Mouse (Mus musculus): ENCODE results near the gene Cacna1c. TPM values are rescaled to one million over a fixed set of nuclear protein-coding genes. Genes with fewer than 3 reads are reported as not detected.

Gene Cacna1c
- polyA plus RNA-seq, 1 experiment from 2014 or later = 4.8 TPM

DNA sequence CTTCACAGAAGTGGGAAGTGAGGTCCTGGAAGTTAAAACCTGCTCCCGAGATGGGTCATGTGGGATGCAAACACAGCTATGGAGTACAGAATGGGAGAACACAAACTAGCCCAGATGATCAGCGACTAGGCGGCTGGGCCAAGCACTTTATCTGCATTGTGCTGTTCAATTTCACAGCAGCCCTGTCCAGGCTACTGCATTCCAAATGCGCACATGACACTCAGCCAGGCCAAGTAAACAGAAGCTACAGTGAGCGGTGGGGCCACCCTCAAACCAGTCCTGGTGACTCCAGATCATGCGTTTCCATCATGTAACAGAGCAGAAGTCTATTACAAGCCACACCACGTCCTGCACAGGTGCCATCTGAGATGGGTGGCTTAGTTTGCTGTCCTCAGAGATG, 376.6 kb downstream of the Cacna1c start:
- H3K4me3 ChIP-seq (ENCODE audit: low read depth, low read length) = no peak overlapping the region
- no peak overlapping the region for H3K27ac ChIP-seq (ENCODE audit: low read length)
- peaks cover 5% of the 10 kb centered on the region; the same call in 1 of the 2 replicates for H3K4me1 ChIP-seq (ENCODE audit: insufficient read depth, low read depth, low read length)
- TF ChIP-seq EP300 (IDR thresholded peaks at IDR 0.05) (no peak), CTCF (IDR thresholded peaks at IDR 0.05) (no peak)
- no peak overlapping the region for H3K9ac ChIP-seq (replicated peaks; ENCODE audit: low read depth)
- no peaks in the 10 kb centered on the region for H3K27me3 ChIP-seq (replicated peaks; ENCODE audit: insufficient read depth, low read length)
- no peaks in the 10 kb centered on the region for H3K36me3 ChIP-seq (ENCODE audit: insufficient read depth, low read length)
- no peak overlapping the region for H3K4me2 ChIP-seq (replicated peaks; ENCODE audit: low read depth, low read length)
- no peak for ATAC-seq
- H3K9me3 ChIP-seq (ENCODE audit: low read length) = no peaks in the 10 kb centered on the region
- 52% methylated on average over 7 of the region's 7 CpGs for WGBS
- DNase-seq (ENCODE audit: low spot score) = peak; percentile 23

DNA sequence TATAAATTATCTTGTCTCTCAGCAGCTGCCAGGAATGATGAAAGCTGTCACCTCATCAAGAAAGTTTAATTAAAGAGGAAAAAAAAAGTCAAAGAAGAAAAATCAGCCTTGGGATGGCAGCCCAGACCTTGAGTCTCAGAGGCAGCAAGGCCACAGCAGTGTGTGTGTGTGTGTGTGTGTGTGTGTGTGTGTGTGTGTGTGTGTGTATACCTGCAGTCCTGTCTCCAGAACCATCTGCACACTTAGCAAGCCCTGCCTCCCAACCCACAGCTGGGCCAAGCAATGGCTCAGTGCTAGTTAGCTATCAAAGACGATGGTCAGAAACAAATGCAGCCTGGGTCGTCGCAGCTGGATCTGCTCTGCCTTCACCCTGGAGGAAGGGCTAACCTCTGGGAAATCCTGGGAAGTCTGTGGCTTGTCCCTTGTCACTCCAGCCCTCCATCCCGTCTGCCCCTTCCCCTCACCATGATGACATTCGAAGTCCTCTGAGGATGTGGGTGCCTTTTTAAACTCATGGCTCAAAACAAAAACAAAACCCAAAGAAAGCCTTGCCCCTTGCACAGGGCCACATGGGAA, 378.2 kb downstream of the Cacna1c start:
- H3K4me3 ChIP-seq (ENCODE audit: low read depth, low read length) = no peak overlapping the region
- no peaks in the 10 kb centered on the region for H3K9me3 ChIP-seq (ENCODE audit: low read length)
- peaks cover 5% of the 10 kb centered on the region; the same call in 1 of the 2 replicates for H3K4me1 ChIP-seq (ENCODE audit: insufficient read depth, low read depth, low read length)
- 50% methylated on average over 5 of the region's 5 CpGs for WGBS
- H3K9ac ChIP-seq (replicated peaks; ENCODE audit: low read depth) = no peak overlapping the region
- DNase-seq (ENCODE audit: low spot score) (peak; percentile 74), ATAC-seq (peak; percentile 85)
- no peak overlapping the region for H3K4me2 ChIP-seq (replicated peaks; ENCODE audit: low read depth, low read length)
- H3K36me3 ChIP-seq (ENCODE audit: insufficient read depth, low read length) = no peaks in the 10 kb centered on the region
- TF ChIP-seq EP300 (IDR thresholded peaks at IDR 0.05) (peak; percentile 61), CTCF (IDR thresholded peaks at IDR 0.05) (no peak)
- 0 out of 2 replicates have a peak overlapping the region, but pooled peaks have one; percentile 26 for H3K27ac ChIP-seq (ENCODE audit: low read length)
- H3K27me3 ChIP-seq (replicated peaks; ENCODE audit: insufficient read depth, low read length) = no peaks in the 10 kb centered on the region

DNA sequence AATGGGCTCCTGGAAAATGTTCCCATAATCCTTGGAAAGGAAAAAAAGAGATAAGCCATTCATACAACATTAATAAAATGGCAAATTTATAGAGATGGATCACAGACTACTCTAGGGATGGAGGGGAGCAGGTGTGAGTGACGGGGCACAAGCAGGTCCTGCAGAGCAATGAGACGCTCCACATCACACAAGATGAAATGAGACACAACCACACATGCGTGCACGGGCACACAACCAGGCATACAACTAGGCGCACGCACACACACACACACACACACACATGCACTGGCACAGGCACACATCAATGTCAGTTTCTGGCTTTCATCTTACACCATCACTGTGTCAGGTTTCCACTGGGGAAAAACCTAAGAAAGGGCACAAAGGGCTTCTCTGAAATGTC, 380.0 kb downstream of the Cacna1c start:
- H3K9me3 ChIP-seq (ENCODE audit: low read length) = no peaks in the 10 kb centered on the region
- DNase-seq (ENCODE audit: low spot score) (no peak), ATAC-seq (no peak)
- no peak overlapping the region for H3K9ac ChIP-seq (replicated peaks; ENCODE audit: low read depth)
- H3K4me3 ChIP-seq (ENCODE audit: low read depth, low read length) = no peak overlapping the region
- no peaks in the 10 kb centered on the region for H3K36me3 ChIP-seq (ENCODE audit: insufficient read depth, low read length)
- peaks cover 5% of the 10 kb centered on the region; the same call in 1 of the 2 replicates for H3K4me1 ChIP-seq (ENCODE audit: insufficient read depth, low read depth, low read length)
- WGBS = 96% methylated on average over 6 of the region's 6 CpGs
- H3K27me3 ChIP-seq (replicated peaks; ENCODE audit: insufficient read depth, low read length) = no peaks in the 10 kb centered on the region
- H3K4me2 ChIP-seq (replicated peaks; ENCODE audit: low read depth, low read length) = no peak overlapping the region
- H3K27ac ChIP-seq (ENCODE audit: low read length) = no peak overlapping the region
- TF ChIP-seq CTCF (IDR thresholded peaks at IDR 0.05) (no peak), EP300 (IDR thresholded peaks at IDR 0.05) (no peak)

DNA sequence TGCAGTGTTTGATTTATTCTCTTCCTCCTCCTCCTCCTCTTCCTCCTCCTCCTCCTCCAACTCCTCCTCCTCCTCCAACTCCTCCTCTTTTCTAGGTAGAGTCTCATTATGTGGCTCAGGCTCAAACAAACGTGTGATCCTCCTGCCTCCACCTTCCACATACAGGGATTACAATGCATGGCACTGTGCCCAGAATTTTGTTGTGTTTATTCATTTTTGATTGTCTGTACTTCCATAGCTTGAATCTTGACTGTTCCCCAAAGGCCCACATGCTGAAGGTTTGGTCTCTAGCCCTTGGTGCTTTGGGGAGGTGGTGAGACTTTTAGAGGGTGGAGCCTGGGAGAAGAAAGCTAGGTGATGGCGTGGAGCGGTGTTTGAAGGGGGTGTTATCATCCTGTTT, 383.7 kb downstream of the Cacna1c start:
- H3K4me3 ChIP-seq (ENCODE audit: low read depth, low read length) = no peak overlapping the region
- WGBS = 53% methylated on average over 3 of the region's 3 CpGs
- no peaks in the 10 kb centered on the region for H3K36me3 ChIP-seq (ENCODE audit: insufficient read depth, low read length)
- TF ChIP-seq CTCF (IDR thresholded peaks at IDR 0.05) (no peak), EP300 (IDR thresholded peaks at IDR 0.05) (no peak)
- no peaks in the 10 kb centered on the region for H3K27me3 ChIP-seq (replicated peaks; ENCODE audit: insufficient read depth, low read length)
- H3K27ac ChIP-seq (ENCODE audit: low read length) = no peak overlapping the region
- ATAC-seq (no peak), DNase-seq (ENCODE audit: low spot score) (no peak)
- H3K9ac ChIP-seq (replicated peaks; ENCODE audit: low read depth) = no peak overlapping the region
- H3K4me1 ChIP-seq (ENCODE audit: insufficient read depth, low read depth, low read length) = no peaks in the 10 kb centered on the region
- H3K9me3 ChIP-seq (ENCODE audit: low read length) = no peaks in the 10 kb centered on the region
- H3K4me2 ChIP-seq (replicated peaks; ENCODE audit: low read depth, low read length) = no peak overlapping the region

DNA sequence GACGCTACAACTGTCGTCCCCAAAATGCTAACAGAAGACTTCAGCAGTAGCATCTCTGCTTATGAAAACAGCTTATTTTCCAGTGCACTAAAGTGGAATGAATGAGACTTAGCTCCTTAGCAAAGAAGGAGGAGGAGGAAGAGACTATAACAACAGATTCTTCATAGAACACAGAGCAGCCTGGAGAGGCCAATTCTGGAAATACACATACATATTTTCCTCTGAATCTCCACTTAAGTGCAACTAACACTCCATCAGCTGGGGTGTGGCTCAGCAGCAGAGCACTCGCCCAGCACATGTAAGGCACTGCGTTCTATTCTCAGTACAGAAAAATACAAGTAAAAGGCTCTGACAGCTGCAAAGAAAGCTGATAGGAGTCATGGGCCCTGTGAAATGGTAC, 384.2 kb downstream of the Cacna1c start:
- DNase-seq (ENCODE audit: low spot score) = no peak
- no peak overlapping the region for H3K4me2 ChIP-seq (replicated peaks; ENCODE audit: low read depth, low read length)
- H3K36me3 ChIP-seq (ENCODE audit: insufficient read depth, low read length) = no peaks in the 10 kb centered on the region
- no peaks in the 10 kb centered on the region for H3K4me1 ChIP-seq (ENCODE audit: insufficient read depth, low read depth, low read length)
- no peak for ATAC-seq
- TF ChIP-seq EP300 (IDR thresholded peaks at IDR 0.05) (no peak), CTCF (IDR thresholded peaks at IDR 0.05) (no peak)
- no peaks in the 10 kb centered on the region for H3K27me3 ChIP-seq (replicated peaks; ENCODE audit: insufficient read depth, low read length)
- no peak overlapping the region for H3K9ac ChIP-seq (replicated peaks; ENCODE audit: low read depth)
- no peak overlapping the region for H3K27ac ChIP-seq (ENCODE audit: low read length)
- 70% methylated on average over 4 of the region's 4 CpGs for WGBS
- H3K4me3 ChIP-seq (ENCODE audit: low read depth, low read length) = no peak overlapping the region
- H3K9me3 ChIP-seq (ENCODE audit: low read length) = no peaks in the 10 kb centered on the region

DNA sequence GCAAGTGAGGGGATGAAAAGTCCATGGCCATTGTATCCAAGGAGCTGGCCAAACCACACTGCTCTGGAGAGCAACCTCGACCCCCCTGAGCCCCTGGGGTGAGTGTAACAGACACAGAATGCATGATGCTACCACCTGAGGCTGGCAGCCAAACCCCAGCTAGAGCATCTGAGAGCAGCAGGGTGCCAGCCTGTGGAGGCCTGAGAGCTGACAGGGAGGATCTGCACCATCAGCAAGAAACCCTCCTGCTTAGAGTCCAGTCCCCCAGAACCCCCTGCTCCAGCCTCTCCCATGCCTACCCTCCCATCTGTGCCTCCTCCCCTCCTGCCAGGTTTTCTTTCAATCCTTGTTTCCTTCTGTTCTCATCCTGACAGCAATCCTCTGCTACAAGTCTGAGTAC, 385.4 kb downstream of the Cacna1c start:
- Histone ChIP-seq H3K9ac (replicated peaks; ENCODE audit: low read depth) (no peak overlapping the region), H3K4me3 (ENCODE audit: low read depth, low read length) (no peak overlapping the region), H3K4me2 (replicated peaks; ENCODE audit: low read depth, low read length) (no peak overlapping the region), H3K27ac (ENCODE audit: low read length) (no peak overlapping the region), H3K27me3 (replicated peaks; ENCODE audit: insufficient read depth, low read length) (no peaks in the 10 kb centered on the region), H3K36me3 (ENCODE audit: insufficient read depth, low read length) (no peaks in the 10 kb centered on the region), H3K4me1 (ENCODE audit: insufficient read depth, low read depth, low read length) (no peaks in the 10 kb centered on the region), H3K9me3 (ENCODE audit: low read length) (no peaks in the 10 kb centered on the region)
- ATAC-seq = no peak
- WGBS = 31% methylated on average over 1 of the region's 1 CpGs
- TF ChIP-seq EP300 (IDR thresholded peaks at IDR 0.05) (no peak), CTCF (IDR thresholded peaks at IDR 0.05) (no peak)
- no peak for DNase-seq (ENCODE audit: low spot score)

DNA sequence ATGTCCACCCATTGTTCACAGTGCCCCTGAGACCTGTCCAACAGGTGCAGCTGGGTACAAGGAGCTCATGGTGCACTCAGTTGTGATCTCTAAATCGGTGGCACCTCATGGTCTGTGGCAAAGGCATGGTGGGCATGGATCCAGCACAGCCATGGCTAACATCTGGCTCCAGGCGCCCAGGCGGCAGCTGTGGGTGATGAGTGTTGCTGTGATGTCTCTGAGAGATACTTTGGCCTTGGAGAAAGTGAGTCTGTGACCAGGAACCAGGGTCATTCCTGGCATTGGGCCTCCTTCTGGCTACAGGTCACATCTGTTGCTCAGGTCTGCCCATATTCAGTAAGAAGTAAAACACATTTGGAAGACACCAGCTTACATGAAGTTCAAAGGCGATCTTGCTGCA, 391.1 kb downstream of the Cacna1c start:
- no peaks in the 10 kb centered on the region for H3K4me1 ChIP-seq (ENCODE audit: insufficient read depth, low read depth, low read length)

More for the DNA sequence above, 391.1 kb downstream of the Cacna1c start:
- H3K9ac ChIP-seq (replicated peaks; ENCODE audit: low read depth) = no peak overlapping the region
- H3K36me3 ChIP-seq (ENCODE audit: insufficient read depth, low read length) = no peaks in the 10 kb centered on the region
- DNase-seq (ENCODE audit: low spot score) = no peak
- ATAC-seq = no peak
- no peaks in the 10 kb centered on the region for H3K9me3 ChIP-seq (ENCODE audit: low read length)
- WGBS = 82% methylated on average over 4 of the region's 4 CpGs
- H3K27ac ChIP-seq (ENCODE audit: low read length) = no peak overlapping the region
- H3K4me2 ChIP-seq (replicated peaks; ENCODE audit: low read depth, low read length) = no peak overlapping the region
- H3K27me3 ChIP-seq (replicated peaks; ENCODE audit: insufficient read depth, low read length) = no peaks in the 10 kb centered on the region
- H3K4me3 ChIP-seq (ENCODE audit: low read depth, low read length) = no peak overlapping the region
- no peak for TF ChIP-seq CTCF (IDR thresholded peaks at IDR 0.05)
- no peak for TF ChIP-seq EP300 (IDR thresholded peaks at IDR 0.05)

All from lung, postnatal 0 days (tissue).